Mouse (Mus musculus): ENCODE results near the gene Sp1. TPM values are rescaled to one million over a fixed set of nuclear protein-coding genes. Genes with fewer than 3 reads are reported as not detected.
A peak's percentile ranks its signal among the peaks of the same experiment; 100 is the strongest.

Gene Sp1
- polyA plus RNA-seq, 1 experiment: 51.9 TPM

DNA sequence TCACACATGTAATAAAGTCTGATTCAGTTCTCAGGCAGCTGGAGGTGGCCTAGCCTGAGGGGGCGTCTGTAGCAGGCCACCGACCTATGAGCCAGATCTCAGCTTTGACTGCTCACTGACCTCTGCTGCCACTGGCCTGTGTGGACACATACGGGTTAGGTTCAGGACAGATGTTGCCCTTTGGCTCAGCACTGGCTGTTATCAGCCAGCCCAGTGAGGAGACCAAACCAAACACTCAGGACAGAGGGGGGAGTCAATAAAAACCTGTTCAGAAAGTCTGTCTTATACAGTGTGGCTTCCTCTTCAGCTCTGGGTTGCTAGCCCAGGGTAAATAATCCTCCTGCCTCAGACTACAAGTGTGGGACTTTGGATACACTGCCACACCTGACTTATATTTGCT is 10.9 kb upstream of the Sp1 start:
- Histone ChIP-seq H3K4me1 (ENCODE audit: control insufficient read depth, insufficient read depth, low read length) (peaks cover 7% of the 10 kb centered on the region), H3K4me3 (ENCODE audit: insufficient read depth, low read length) (no peak overlapping the region), H3K27ac (ENCODE audit: insufficient read depth, low read length) (no peak overlapping the region)
- TF ChIP-seq CTCF (IDR thresholded peaks at IDR 0.05; ENCODE audit: borderline replicate concordance, insufficient read depth, low read length) (no peak), POLR2A (IDR thresholded peaks at IDR 0.05; ENCODE audit: low read depth, low read length) (no peak)

GRCm38 (mm10) chr15:102398629-102399028 is 7.3 kb upstream of the Sp1 start:
- Histone ChIP-seq H3K27ac (ENCODE audit: insufficient read depth, low read length) (peak overlapping the region; percentile 2; the same call in 1 of the 2 replicates), H3K4me3 (ENCODE audit: insufficient read depth, low read length) (no peak overlapping the region), H3K4me1 (ENCODE audit: control insufficient read depth, insufficient read depth, low read length) (peaks cover 11% of the 10 kb centered on the region; the same call in 1 of the 2 replicates)
- TF ChIP-seq POLR2A (IDR thresholded peaks at IDR 0.05; ENCODE audit: low read depth, low read length): no peak
- no peak for TF ChIP-seq CTCF (IDR thresholded peaks at IDR 0.05; ENCODE audit: borderline replicate concordance, insufficient read depth, low read length)

GRCm38 (mm10) chr15:102399229-102400221 is 6.4 kb upstream of the Sp1 start:
- TF ChIP-seq POLR2A (IDR thresholded peaks at IDR 0.05; ENCODE audit: low read depth, low read length): peak; percentile 70
- TF ChIP-seq CTCF (IDR thresholded peaks at IDR 0.05; ENCODE audit: borderline replicate concordance, insufficient read depth, low read length): no peak
- Histone ChIP-seq H3K4me1 (ENCODE audit: control insufficient read depth, insufficient read depth, low read length) (peaks cover 11% of the 10 kb centered on the region; the same call in 1 of the 2 replicates), H3K4me3 (ENCODE audit: insufficient read depth, low read length) (peak overlapping the region; percentile 28), H3K27ac (ENCODE audit: insufficient read depth, low read length) (peak overlapping the region; percentile 42)

DNA sequence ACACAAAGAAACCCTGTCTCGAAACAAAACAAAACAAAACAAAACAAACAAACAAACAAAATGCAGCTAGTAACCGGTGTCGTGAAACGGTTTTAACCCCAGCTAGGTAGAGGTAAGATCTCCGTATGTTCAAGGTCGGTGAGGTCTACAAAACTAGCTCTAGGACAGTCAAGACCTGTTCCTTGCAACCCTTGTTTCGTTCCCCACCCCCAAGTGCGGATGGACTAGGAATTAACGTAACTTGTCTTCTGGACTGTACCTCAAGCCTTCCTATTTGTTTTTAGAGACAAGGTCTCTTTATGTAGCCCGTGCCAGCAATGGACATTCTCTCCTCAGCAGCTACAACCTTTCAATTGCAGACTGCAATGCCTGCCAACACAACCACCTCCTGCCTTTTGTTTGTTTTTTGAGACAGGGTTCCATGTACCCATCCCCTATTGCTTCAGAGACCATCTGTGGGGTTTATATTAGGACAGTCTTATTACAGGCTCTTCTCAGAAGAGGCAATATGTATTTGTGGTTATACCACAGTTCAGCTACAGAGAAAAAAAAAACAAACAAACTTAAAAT is 5.4 kb upstream of the Sp1 start:
- H3K4me1 ChIP-seq (ENCODE audit: control insufficient read depth, insufficient read depth, low read length): 0 out of 2 replicates have a peak, but pooled peaks cover 7% of the 10 kb centered on the region
- H3K27ac ChIP-seq (ENCODE audit: insufficient read depth, low read length): no peak overlapping the region; the same call in 1 of the 2 replicates
- no peak overlapping the region for H3K4me3 ChIP-seq (ENCODE audit: insufficient read depth, low read length)
- TF ChIP-seq POLR2A (IDR thresholded peaks at IDR 0.05; ENCODE audit: low read depth, low read length) (no peak), CTCF (IDR thresholded peaks at IDR 0.05; ENCODE audit: borderline replicate concordance, insufficient read depth, low read length) (no peak)

DNA sequence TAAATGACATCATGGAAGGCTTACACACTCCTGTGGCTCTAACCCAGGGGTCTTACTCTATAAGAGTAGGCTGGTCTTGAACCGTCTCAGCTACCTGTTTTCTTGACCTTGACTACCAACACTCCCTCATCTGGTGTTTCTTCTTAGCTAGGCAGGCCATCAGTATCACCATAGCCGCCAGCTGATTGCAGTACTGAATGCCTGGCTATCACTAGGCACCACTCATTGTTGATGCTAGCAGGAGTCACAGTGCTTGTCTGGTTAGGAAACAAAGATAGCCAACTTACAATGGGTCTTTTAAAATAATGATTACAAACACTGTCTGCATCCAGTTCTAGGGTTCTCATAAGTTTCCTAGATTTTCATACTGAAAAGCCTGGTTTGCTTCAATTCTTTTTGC is 4.7 kb upstream of the Sp1 start:
- H3K27ac ChIP-seq (ENCODE audit: insufficient read depth, low read length): no peak overlapping the region

GRCm38 (mm10) chr15:102402210-102402609 is 3.7 kb upstream of the Sp1 start:
- Histone ChIP-seq H3K4me3 (ENCODE audit: insufficient read depth, low read length) (no peak overlapping the region), H3K27ac (ENCODE audit: insufficient read depth, low read length) (no peak overlapping the region)
- TF ChIP-seq POLR2A (IDR thresholded peaks at IDR 0.05; ENCODE audit: low read depth, low read length) (no peak), CTCF (IDR thresholded peaks at IDR 0.05; ENCODE audit: borderline replicate concordance, insufficient read depth, low read length) (no peak)

More for the DNA sequence above, 4.7 kb upstream of the Sp1 start:
- TF ChIP-seq CTCF (IDR thresholded peaks at IDR 0.05; ENCODE audit: borderline replicate concordance, insufficient read depth, low read length): no peak
- no peak for TF ChIP-seq POLR2A (IDR thresholded peaks at IDR 0.05; ENCODE audit: low read depth, low read length)
- Histone ChIP-seq H3K4me3 (ENCODE audit: insufficient read depth, low read length) (no peak overlapping the region), H3K4me1 (ENCODE audit: control insufficient read depth, insufficient read depth, low read length) (0 out of 2 replicates have a peak, but pooled peaks cover 4% of the 10 kb centered on the region)

GRCm38 (mm10) chr15:102404608-102405488 is 1.1 kb upstream of the Sp1 start:
- Histone ChIP-seq H3K4me3 (ENCODE audit: insufficient read depth, low read length) (peak overlapping the region; percentile 42), H3K27ac (ENCODE audit: insufficient read depth, low read length) (peak overlapping the region; percentile 100), H3K4me1 (ENCODE audit: control insufficient read depth, insufficient read depth, low read length) (0 out of 2 replicates have a peak, but pooled peaks cover 6% of the 10 kb centered on the region)
- no peak; the same call in 1 of the 2 replicates for TF ChIP-seq CTCF (IDR thresholded peaks at IDR 0.05; ENCODE audit: borderline replicate concordance, insufficient read depth, low read length)
- TF ChIP-seq POLR2A (IDR thresholded peaks at IDR 0.05; ENCODE audit: low read depth, low read length): peak; percentile 35; the same call in 1 of the 2 replicates

More at GRCm38 (mm10) chr15:102402210-102402609, 3.7 kb upstream of the Sp1 start:
- 0 out of 2 replicates have a peak, but pooled peaks cover 4% of the 10 kb centered on the region for H3K4me1 ChIP-seq (ENCODE audit: control insufficient read depth, insufficient read depth, low read length)

DNA sequence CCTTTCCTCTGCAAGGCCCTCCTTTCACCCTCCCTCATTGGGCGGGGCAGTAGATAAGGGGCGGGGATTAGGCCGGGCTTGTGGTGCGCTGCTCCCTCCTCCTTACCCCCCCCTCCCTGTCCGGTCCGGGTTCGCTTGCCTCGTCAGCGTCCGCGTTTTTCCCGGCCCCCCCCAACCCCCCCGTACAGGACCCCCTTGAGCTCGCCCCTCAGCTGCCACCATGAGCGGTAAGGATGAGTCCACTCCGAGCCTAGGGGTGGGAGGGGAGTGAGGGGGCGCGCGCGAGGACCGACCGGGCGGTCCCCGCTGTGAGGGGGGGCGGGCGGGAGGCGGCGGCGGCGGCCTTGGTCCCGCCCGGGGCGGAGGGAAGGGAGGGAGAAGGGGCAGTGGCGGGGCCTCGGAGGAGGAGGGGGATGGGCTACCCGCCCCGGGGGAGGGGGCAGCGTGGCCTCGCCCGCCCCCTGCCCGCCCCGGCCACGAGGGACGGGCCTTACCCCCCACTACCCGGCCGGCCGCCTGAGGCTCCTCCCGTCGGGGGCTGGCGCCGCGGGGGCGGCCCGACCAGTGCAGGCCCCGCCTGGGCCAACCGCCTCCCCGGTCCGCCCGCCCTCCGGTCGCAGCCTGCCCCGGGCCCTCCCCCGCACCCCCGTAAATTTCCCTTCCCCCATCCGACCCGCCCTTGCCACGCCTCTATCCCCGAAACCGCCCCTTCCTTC is 411 bp downstream of the Sp1 start:
- 0 out of 2 replicates have a peak, but pooled peaks cover 3% of the 10 kb centered on the region for H3K4me1 ChIP-seq (ENCODE audit: control insufficient read depth, insufficient read depth, low read length)
- peak overlapping the region; percentile 46 for H3K4me3 ChIP-seq (ENCODE audit: insufficient read depth, low read length)
- TF ChIP-seq POLR2A (IDR thresholded peaks at IDR 0.05; ENCODE audit: low read depth, low read length): peak; percentile 52
- no peak for TF ChIP-seq CTCF (IDR thresholded peaks at IDR 0.05; ENCODE audit: borderline replicate concordance, insufficient read depth, low read length)
- H3K27ac ChIP-seq (ENCODE audit: insufficient read depth, low read length): peak overlapping the region; percentile 63; the same call in 1 of the 2 replicates
